Mouse (Mus musculus) layer of hippocampus, adult 2 months (tissue): ENCODE data around the gene Hrh2. TPM values are rescaled to one million over a fixed set of nuclear protein-coding genes. Genes with fewer than 3 reads are reported as not detected.

Source experiments
- DNase-seq, 2 experiments: peaks; one replicate each; pipeline ENCODE4 v3.0.0; 2022; ENCODE audit warnings: low spot score in 2 of 2
- H3K27ac ChIP-seq: fragments of 200-600 bp; 2 replicates; pipeline ENCODE4 v1.8.1; 2022
- H3K4me3 ChIP-seq: fragments of 200-600 bp; 2 replicates; pipeline ENCODE4 v1.8.1; 2022; ENCODE audit warnings: mild to moderate bottlenecking
- CTCF ChIP-seq: fragments of 200-600 bp; conservative IDR thresholded peaks from 2 replicates; pipeline ENCODE4 v1.8.1; 2022; ENCODE audit warnings: antibody characterized with exemption, mild to moderate bottlenecking, moderate library complexity
- total RNA-seq, 2 experiments: library from RNA; stranded (reverse); gene quantifications; 2 replicates each; pipeline ENCODE4 v1.2.3; 2021

Gene Hrh2
- total RNA-seq, 2 experiments from 2014 or later = 6.3 to 6.9 TPM

DNA sequence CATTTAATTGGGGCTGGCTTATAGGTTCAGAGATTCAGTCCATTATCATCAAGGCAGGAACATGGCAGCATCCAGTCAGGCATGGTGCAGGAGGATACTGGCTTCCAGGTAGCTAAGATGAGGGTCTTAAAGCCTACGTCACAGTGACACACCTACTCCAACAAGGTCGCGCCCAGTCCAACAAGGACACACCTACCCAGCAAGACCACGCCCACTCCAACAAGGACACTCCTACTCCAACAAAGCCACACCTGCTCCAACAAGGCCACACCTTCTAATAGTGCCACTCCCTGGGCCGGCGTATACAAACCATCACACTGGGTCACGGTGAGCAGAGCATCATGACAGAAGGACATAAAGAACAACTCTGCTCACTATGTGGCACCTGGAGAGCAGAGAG is 80.1 kb downstream of the Hrh2 start:
- TF ChIP-seq CTCF = no peak
- no peak overlapping the region for H3K4me3 ChIP-seq
- DNase-seq = no peak
- no peak overlapping the region for H3K27ac ChIP-seq

DNA sequence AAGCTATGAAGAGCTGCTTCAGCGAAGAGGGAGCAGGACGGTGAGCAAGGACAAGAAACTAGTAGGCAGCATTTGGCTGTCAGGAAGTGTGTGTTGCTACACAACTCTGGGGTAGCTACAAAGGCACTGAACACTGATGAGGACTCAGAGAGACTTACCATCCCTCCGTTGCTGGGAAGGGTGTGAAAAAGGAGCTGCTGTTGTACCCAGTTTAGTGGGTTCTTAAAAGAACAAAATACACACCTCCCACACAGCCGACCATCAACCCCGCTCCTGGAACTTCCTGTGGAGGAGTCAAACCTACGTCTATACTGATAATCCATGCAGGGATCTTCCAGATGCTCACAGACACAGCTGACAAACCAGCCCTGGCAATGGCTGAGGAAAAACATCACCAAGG is 85.5 kb downstream of the Hrh2 start:
- H3K4me3 ChIP-seq = no peak overlapping the region
- H3K27ac ChIP-seq = no peak overlapping the region
- DNase-seq = no peak
- TF ChIP-seq CTCF = no peak

- H3K4me3 ChIP-seq = no peak overlapping the region
- no peak overlapping the region for H3K27ac ChIP-seq
- TF ChIP-seq CTCF = no peak
- no peak for DNase-seq
These were observed 88.4 kb downstream of the Hrh2 start for GRCm38 (mm10) chr13:54280366-54280765.

- Histone ChIP-seq H3K4me3 (no peak overlapping the region), H3K27ac (no peak overlapping the region)
- no peak for TF ChIP-seq CTCF
- no peak for DNase-seq
These were observed 89.2 kb downstream of the Hrh2 start for GRCm38 (mm10) chr13:54281149-54281548.

DNA sequence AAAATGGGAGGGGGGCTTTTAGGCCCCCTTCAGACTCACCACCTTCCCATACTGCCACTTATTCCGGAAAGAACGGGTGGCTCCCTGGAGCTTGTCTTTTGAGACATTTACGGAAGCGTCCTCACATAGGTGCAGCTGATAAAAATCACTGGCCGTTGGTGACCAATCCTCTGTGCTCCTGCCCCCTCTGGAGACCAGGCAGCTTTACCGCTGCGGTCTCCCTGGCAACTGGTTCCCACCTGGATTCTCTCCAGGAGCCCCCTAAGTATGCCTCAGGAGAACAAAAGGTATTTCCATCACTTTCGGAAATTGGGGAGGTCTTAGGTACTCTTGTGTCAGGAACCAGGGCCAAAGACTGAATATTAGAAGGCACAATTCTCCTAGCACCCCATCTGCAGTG is 89.7 kb downstream of the Hrh2 start:
- H3K27ac ChIP-seq = peak overlapping the region; percentile 71
- H3K4me3 ChIP-seq = no peak overlapping the region

DNA sequence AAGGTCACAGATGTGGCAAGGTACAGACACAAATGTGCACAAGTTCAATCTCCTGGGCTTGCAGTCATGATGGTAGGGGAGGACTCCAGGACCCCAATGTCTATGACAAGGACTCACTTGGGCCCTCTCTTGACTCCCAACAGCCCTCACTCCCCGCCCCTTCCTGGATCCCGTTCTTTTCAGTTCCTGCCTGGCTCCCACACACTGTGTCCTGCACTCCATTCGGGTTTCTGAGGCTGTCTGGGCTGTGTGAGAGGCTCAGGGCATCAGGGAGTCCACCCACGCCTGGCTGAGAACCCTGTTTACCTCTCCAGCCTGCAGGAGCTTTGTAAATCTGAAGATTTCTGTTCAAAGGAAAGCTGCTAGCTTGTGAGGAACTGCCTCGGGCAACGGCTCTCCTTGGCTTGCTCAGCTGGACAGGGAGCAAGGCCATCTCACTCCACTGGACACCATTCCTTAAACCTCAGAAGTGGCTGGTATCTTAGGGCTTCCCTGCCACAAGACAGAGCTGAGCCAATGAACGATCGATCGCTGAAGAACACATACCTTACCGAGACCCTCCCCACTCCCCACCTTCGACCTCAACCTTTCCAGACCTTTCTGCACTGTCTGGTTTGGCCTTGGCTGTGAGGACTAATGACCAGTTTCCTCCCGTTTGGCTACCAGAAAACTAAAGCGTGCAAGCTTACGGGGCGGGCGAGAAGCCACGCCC is 90.4 kb downstream of the Hrh2 start:
- no peak for DNase-seq
- no peak for TF ChIP-seq CTCF
- peak overlapping the region; percentile 23; the same call in 1 of the 2 replicates for H3K4me3 ChIP-seq
- peak overlapping the region; percentile 71 for H3K27ac ChIP-seq

More for the DNA sequence above, 89.7 kb downstream of the Hrh2 start:
- DNase-seq = no peak
- TF ChIP-seq CTCF = no peak

- TF ChIP-seq CTCF = no peak
- Histone ChIP-seq H3K4me3 (peak overlapping the region; percentile 23; the same call in 1 of the 2 replicates), H3K27ac (peak overlapping the region; percentile 71)
- DNase-seq = peak in 1 of 2 experiments; percentile 46
These were observed 90.9 kb downstream of the Hrh2 start for GRCm38 (mm10) chr13:54282861-54283206.

Other genes starting within 250 kb of the Hrh2 start
- gene Drd1, start 136.4 kb upstream of the Hrh2 start, total RNA-seq = 1 to 10 TPM; 5.4 to 8.7 TPM
- gene Sfxn1, start 120.3 kb upstream of the Hrh2 start, total RNA-seq = 10 to 100 TPM; 48.7 to 49.1 TPM
- gene Cplx2, start 179.2 kb downstream of the Hrh2 start, total RNA-seq = 1,000 to 10,000 TPM; 1,009 to 1,066 TPM